Mouse (Mus musculus) olfactory bulb, adult 2 months (tissue): ENCODE data around the gene Syt14.

ENCODE experiments used
- CTCF ChIP-seq: fragments of 200-500 bp; IDR thresholded peaks from 2 replicates; pipeline ENCODE4 v1.5.1; 2012; ENCODE audit warnings: low read depth, mild to moderate bottlenecking, low read length, moderate library complexity; ENCODE audit not compliant: insufficient read depth
- POLR2A ChIP-seq: fragments of 200-500 bp; IDR thresholded peaks from 2 replicates; pipeline ENCODE4 v1.6.1; 2012; ENCODE audit warnings: mild to moderate bottlenecking, low read depth, low read length, moderate library complexity; ENCODE audit not compliant: insufficient read depth

DNA sequence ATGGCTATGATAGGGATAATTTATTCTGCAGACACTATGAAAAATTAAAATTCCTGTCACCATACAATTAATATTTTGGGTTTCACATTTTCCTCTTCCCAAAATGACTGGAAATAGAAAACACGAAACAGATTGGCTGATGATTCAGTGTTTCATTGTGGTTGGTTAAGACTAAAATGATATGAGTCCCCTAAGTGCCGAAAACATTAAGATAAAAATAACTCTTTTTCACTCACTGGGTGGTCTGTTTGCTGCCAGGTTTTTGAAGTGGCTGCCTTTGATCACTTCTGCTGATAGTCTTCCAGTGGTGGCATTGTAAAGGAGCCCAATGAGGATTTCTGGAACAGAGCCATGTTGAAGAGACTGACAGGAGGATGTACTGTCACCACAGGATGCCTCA lies 134.1 kb downstream of the Syt14 start:
- TF ChIP-seq POLR2A (no peak), CTCF (no peak)
